Mouse (Mus musculus) limb, embryonic 11.5 days (tissue): ENCODE measurements around the gene Cspg4. TPM values are rescaled to one million over a fixed set of nuclear protein-coding genes. Genes with fewer than 3 reads are reported as not detected.

Experiments used
- ATAC-seq: fragments of 200-750 bp; cut with Nextera tagmentation; 2 replicates; pipeline ENCODE4 v1.8.0; 2017; ENCODE audit warnings: low read depth; ENCODE audit not compliant: insufficient number of reproducible peaks, low FRiP score, low TSS enrichment
- DNase-seq: peaks from one replicate; pipeline ENCODE4 v3.0.0-alpha.2; 2015; ENCODE audit warnings: low spot score
- H3K27ac ChIP-seq: fragments of 300-500 bp; sonication (generic); replicated peaks from 2 replicates; pipeline ENCODE4 v1.5.1; 2014; ENCODE audit warnings: low read depth, mild to moderate bottlenecking, low read length
- H3K27me3 ChIP-seq: fragments of 300-500 bp; sonication (generic); 2 replicates; pipeline ENCODE4 v1.6.1; 2014; ENCODE audit warnings: mild to moderate bottlenecking, low read length, mixed read lengths; ENCODE audit not compliant: control insufficient read depth, insufficient read depth
- H3K36me3 ChIP-seq: fragments of 300-500 bp; sonication (generic); 2 replicates; pipeline ENCODE4 v1.6.1; 2014; ENCODE audit warnings: mild to moderate bottlenecking, low read length, moderate library complexity, mixed read lengths; ENCODE audit not compliant: control insufficient read depth, insufficient read depth
- H3K4me1 ChIP-seq: fragments of 300-500 bp; sonication (generic); 2 replicates; pipeline ENCODE4 v1.6.1; 2014; ENCODE audit warnings: low read length, mixed read lengths; ENCODE audit not compliant: control insufficient read depth, insufficient read depth
- H3K4me2 ChIP-seq: fragments of 300-500 bp; sonication (generic); 2 replicates; pipeline ENCODE4 v1.6.1; 2014; ENCODE audit warnings: low read depth, mild to moderate bottlenecking, moderate library complexity; ENCODE audit not compliant: severe bottlenecking
- H3K4me3 ChIP-seq: fragments of 300-500 bp; sonication (generic); 2 replicates; pipeline ENCODE4 v1.5.1; 2014; ENCODE audit warnings: low read depth, low read length
- H3K9ac ChIP-seq: fragments of 300-500 bp; sonication (generic); 2 replicates; pipeline ENCODE4 v1.6.1; 2014; ENCODE audit warnings: mild to moderate bottlenecking, low read length
- H3K9me3 ChIP-seq: fragments of 300-500 bp; sonication (generic); 2 replicates; pipeline ENCODE4 v1.6.1; 2016; ENCODE audit warnings: low read length; ENCODE audit not compliant: control insufficient read depth
- WGBS: fragments of 180-500 bp; shearing (Covaris S2); extraction: QIAGEN DNeasy Blood & Tissue Kit; methylation state at CpG from one replicate; pipeline ENCODE4 v1.1.7; 2014; 5-methylcytosine and 5-hydroxymethylcytosine counted together
- polyA plus RNA-seq: library from polyadenylated mRNA; unstranded; fragments of >200 nt; fragmentation: Nextera tagmentation; extraction: Ambion mirVana; gene quantifications from 2 replicates; pipeline ENCODE4 v1.2.1, GENCODE M21; 2014

The Cspg4 gene
- polyA plus RNA-seq = 5.4 and 5.5 TPM in 2 replicates

DNA sequence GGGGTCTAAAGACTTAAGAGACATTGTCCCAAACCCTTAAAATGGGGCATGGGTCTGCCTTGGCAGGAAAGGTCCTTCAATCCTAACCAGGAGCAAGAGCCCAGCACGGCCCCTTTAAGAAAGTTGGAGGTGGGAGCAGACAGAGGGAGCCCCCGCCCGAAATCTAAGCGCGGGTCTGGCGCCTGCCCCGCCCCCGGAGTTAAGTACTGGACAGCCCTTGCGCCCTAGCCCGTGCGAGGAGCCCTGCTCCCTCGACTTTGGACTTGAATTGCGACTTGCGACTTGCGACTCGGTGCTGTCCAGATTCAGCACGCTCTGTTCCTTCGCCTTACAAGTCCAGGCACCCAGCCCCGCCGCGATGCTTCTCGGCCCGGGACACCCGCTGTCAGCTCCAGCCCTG lies at the start of gene Cspg4:
TSS of gene Cspg4 (plus strand) at position 202 of the 400 bp plus-strand sequence.
- DNase-seq (peak; percentile 74), ATAC-seq (peak; percentile 74; the same call in 1 of the 2 replicates)
- Histone ChIP-seq H3K9me3 (no peaks in the 10 kb centered on the region), H3K4me3 (peak within 1 kb of the TSS; percentile 45), H3K4me1 (peaks cover 36% of the 10 kb centered on the region), H3K27ac (0 out of 2 replicates have a peak within 1 kb of the TSS, but pooled peaks have one; percentile 21), H3K36me3 (no peaks in the 10 kb centered on the region), H3K27me3 (no peaks in the 10 kb centered on the region), H3K9ac (peak within 1 kb of the TSS; percentile 62), H3K4me2 (peak within 1 kb of the TSS; percentile 65)
- under 1% methylated on average over 24 of the region's 24 CpGs for WGBS

- H3K27me3 ChIP-seq = no peaks in the 10 kb centered on the region
- ATAC-seq (no peak), DNase-seq (peak; percentile 58)
- H3K4me2 ChIP-seq = no peak overlapping the region
- WGBS = 0% methylated on average over 3 of the region's 3 CpGs
- peaks cover 8% of the 10 kb centered on the region for H3K4me1 ChIP-seq
- no peak overlapping the region for H3K27ac ChIP-seq
- no peaks in the 10 kb centered on the region for H3K36me3 ChIP-seq
- no peak overlapping the region for H3K9ac ChIP-seq
- no peak overlapping the region for H3K4me3 ChIP-seq
- no peaks in the 10 kb centered on the region for H3K9me3 ChIP-seq
Measured at GRCm38 (mm10) chr9:56824900-56825299, 39.9 kb upstream of the Cspg4 start.

GRCm38 (mm10) chr9:56825476-56826213 lies 39.2 kb upstream of the Cspg4 start:
- H3K27me3 ChIP-seq = no peaks in the 10 kb centered on the region
- WGBS = 10% methylated on average over 21 of the region's 21 CpGs
- peak overlapping the region; percentile 48 for H3K4me2 ChIP-seq
- ATAC-seq (0 out of 2 replicates have a peak, but pooled peaks have one; percentile 60), DNase-seq (peak; percentile 57)
- H3K9me3 ChIP-seq = no peaks in the 10 kb centered on the region
- no peaks in the 10 kb centered on the region for H3K36me3 ChIP-seq
- H3K27ac ChIP-seq = no peak overlapping the region
- peaks cover 8% of the 10 kb centered on the region for H3K4me1 ChIP-seq
- no peak overlapping the region for H3K9ac ChIP-seq
- no peak overlapping the region for H3K4me3 ChIP-seq

- H3K4me3 ChIP-seq = no peak overlapping the region
- DNase-seq = peak; percentile 22
- peaks cover 8% of the 10 kb centered on the region for H3K4me1 ChIP-seq
- no peak overlapping the region for H3K27ac ChIP-seq
- no peaks in the 10 kb centered on the region for H3K9me3 ChIP-seq
- no peaks in the 10 kb centered on the region for H3K27me3 ChIP-seq
- H3K4me2 ChIP-seq = no peak overlapping the region
- ATAC-seq = no peak
- no peak overlapping the region for H3K9ac ChIP-seq
- 43% methylated on average over 9 of the region's 9 CpGs for WGBS
- no peaks in the 10 kb centered on the region for H3K36me3 ChIP-seq
Measured at GRCm38 (mm10) chr9:56828146-56828545, 36.7 kb upstream of the Cspg4 start.

DNA sequence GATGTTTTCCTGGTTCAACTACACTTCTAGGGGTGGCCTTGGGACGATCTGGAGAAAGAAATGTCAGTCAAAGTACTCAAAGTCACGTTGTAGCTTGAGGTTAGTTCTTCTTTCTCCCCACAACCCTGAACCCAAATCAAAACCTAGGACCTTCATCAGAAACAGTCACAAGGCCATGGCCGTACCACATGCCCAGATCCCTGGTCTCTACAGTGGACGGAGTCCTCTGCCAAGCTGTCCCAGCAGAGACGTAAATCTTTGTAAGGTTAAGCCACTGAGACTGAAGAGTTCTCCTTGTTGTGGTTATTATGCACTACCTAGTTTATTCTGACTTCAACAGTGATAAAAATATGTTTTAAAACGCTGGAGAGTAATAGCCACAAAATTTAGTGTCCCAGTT lies 36.0 kb upstream of the Cspg4 start:
- Histone ChIP-seq H3K27me3 (no peaks in the 10 kb centered on the region), H3K9me3 (no peaks in the 10 kb centered on the region), H3K4me2 (no peak overlapping the region), H3K4me1 (peaks cover 8% of the 10 kb centered on the region), H3K4me3 (no peak overlapping the region), H3K9ac (no peak overlapping the region), H3K36me3 (no peaks in the 10 kb centered on the region), H3K27ac (no peak overlapping the region)
- no peak for DNase-seq
- WGBS = 76% methylated on average over 6 of the region's 6 CpGs
- no peak for ATAC-seq

DNA sequence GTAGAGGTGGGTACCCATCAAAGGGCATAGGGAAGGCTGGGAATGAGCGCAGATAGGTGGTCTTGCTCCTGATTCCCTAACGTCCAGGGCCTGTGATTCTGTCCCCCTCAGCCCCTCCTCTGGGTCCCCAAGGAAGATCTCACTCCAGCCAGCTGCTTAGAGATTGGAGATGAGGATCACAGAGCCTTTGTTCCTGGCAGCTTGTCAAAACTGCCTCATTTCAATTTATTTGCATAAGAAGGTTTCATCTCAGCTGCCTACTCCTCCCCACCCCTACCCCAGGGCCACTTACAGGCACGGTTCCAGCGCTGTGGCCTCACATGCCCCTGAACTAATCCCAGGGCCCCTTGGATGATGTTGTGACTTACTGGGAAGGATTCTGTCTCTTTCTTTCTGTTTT lies 34.7 kb upstream of the Cspg4 start:
- Histone ChIP-seq H3K4me3 (no peak overlapping the region), H3K9ac (no peak overlapping the region), H3K4me1 (peaks cover 8% of the 10 kb centered on the region), H3K27me3 (no peaks in the 10 kb centered on the region), H3K4me2 (no peak overlapping the region), H3K36me3 (no peaks in the 10 kb centered on the region), H3K9me3 (no peaks in the 10 kb centered on the region), H3K27ac (no peak overlapping the region)
- DNase-seq (no peak), ATAC-seq (no peak)
- WGBS = 24% methylated on average over 4 of the region's 4 CpGs

DNA sequence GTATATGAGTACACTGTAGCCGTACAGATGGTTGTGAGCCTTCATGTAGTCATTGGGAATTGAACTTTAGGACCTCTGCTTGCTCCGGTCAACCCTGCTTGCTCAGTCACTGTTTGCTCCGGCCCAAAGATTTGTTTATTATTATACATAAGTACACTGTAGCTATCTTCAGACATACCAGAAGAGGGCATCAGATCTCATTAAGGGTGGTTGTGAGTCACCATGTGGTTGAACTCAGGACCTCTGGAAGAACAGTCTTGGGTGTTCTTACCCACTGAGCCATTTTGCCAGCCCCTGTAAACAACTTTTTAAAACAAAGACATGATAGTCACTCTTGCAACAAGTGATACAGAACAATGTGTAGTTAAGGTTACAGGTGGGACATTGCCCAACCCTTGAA lies 32.9 kb upstream of the Cspg4 start:
- H3K27me3 ChIP-seq = no peaks in the 10 kb centered on the region
- no peak for DNase-seq

DNA sequence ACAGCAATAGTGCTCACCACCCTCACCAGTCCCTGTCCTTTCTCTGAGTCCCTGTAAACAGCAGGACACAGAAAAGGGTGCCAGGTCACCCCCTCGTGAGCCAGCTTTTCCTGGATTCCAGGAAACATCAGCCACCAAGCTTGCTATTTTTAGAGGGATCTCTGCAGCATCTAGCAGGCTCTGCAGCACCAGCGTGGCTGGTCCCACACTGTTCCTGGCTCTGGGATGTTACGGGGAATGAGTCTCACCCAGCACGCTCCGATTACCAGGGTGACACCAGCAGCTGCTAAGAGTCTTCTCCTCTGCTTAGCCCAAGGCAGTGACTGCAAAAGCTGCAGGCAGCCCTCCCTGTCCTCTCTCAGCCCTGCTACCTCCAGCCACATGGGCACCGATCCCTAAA lies 31.9 kb upstream of the Cspg4 start:
- H3K27me3 ChIP-seq = no peaks in the 10 kb centered on the region
- no peaks in the 10 kb centered on the region for H3K9me3 ChIP-seq
- H3K4me1 ChIP-seq = no peaks in the 10 kb centered on the region
- 20% methylated on average over 6 of the region's 6 CpGs for WGBS
- DNase-seq = no peak
- no peak overlapping the region for H3K27ac ChIP-seq
- no peak overlapping the region for H3K4me2 ChIP-seq
- no peak overlapping the region for H3K9ac ChIP-seq
- ATAC-seq = no peak
- no peak overlapping the region for H3K4me3 ChIP-seq
- no peaks in the 10 kb centered on the region for H3K36me3 ChIP-seq

More for the DNA sequence above, 32.9 kb upstream of the Cspg4 start:
- no peak overlapping the region for H3K9ac ChIP-seq
- no peak overlapping the region for H3K27ac ChIP-seq
- no peak overlapping the region for H3K4me2 ChIP-seq
- no peaks in the 10 kb centered on the region for H3K4me1 ChIP-seq
- no peaks in the 10 kb centered on the region for H3K9me3 ChIP-seq
- no peak for ATAC-seq
- no peaks in the 10 kb centered on the region for H3K36me3 ChIP-seq
- no peak overlapping the region for H3K4me3 ChIP-seq
- WGBS = 94% methylated on average over 3 of the region's 3 CpGs
